Mouse (Mus musculus): ENCODE data around the gene Otx2. TPM values are rescaled to one million over a fixed set of nuclear protein-coding genes. Genes with fewer than 3 reads are reported as not detected.

Gene Otx2
- polyA plus RNA-seq, 1 experiment from 2014 or later = not detected

DNA sequence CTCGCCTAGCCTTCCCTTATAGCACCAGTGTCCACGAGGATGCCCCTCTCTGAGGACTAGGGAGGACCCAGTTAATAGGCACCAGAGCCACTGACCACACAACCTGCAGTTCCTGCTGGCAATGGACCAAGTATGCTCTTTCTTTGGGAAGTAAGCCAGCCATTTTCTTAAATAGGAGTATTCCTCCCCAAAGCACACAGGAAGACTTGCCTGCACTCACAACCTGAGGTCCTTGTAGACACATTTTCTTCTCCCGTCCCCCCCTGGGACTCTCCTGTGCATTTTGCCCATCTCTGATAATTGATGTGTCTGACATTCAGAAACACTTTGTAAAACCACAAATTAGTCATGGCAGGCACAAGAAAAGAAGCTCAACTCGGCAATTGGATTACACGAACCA lies 57.3 kb downstream of the Otx2 start:
- 65% methylated on average over 5 of the region's 5 CpGs for WGBS
- no peak overlapping the region for H3K27ac ChIP-seq
- no peaks in the 10 kb centered on the region for H3K4me1 ChIP-seq (replicated peaks)
- no peak overlapping the region for H3K9ac ChIP-seq (replicated peaks)
- H3K4me2 ChIP-seq = no peak overlapping the region
- H3K36me3 ChIP-seq = no peaks in the 10 kb centered on the region
- H3K27me3 ChIP-seq = no peaks in the 10 kb centered on the region
- H3K4me3 ChIP-seq (replicated peaks) = no peak overlapping the region
- ATAC-seq (ENCODE audit: insufficient number of reproducible peaks, insufficient read depth, low FRiP score, low TSS enrichment, low read depth) = no peak
- H3K9me3 ChIP-seq = no peaks in the 10 kb centered on the region

DNA sequence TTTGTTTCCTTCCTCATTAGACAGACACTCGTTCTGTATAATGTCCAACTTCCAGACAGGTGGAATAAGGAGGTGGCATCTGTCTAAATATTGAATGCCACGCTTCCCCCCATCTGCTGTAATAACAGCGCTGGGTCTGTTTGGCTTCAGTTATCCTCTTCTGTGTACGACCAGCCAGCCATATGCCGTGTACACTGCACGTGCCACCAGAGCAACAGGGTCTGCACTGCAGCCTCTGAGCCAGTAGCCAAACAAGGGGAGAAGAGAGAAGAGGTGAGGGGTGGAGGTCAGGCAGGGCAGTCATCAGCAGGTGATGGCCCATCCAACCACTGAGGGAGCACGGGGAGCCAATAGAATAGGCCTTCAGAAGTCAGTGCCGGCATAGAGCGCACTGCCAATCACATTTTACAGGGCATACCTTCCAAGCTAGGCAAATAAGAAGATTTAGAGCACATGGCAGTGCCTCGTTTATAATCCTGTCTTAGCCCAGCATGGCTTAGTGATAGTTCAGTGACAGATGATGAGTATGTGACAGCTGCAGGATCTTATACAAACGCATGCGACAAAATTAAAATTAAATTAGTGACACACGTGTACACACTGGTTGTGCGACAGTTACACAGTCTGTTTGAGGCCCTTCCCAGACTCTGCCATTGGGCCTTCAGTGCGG lies 64.8 kb downstream of the Otx2 start:
- ATAC-seq (ENCODE audit: insufficient number of reproducible peaks, insufficient read depth, low FRiP score, low TSS enrichment, low read depth) = no peak

More for the DNA sequence above, 64.8 kb downstream of the Otx2 start:
- no peaks in the 10 kb centered on the region for H3K4me1 ChIP-seq (replicated peaks)
- no peak overlapping the region for H3K4me2 ChIP-seq
- no peak overlapping the region for H3K27ac ChIP-seq
- no peaks in the 10 kb centered on the region for H3K9me3 ChIP-seq
- no peak overlapping the region for H3K4me3 ChIP-seq (replicated peaks)
- no peaks in the 10 kb centered on the region for H3K36me3 ChIP-seq
- no peaks in the 10 kb centered on the region for H3K27me3 ChIP-seq
- H3K9ac ChIP-seq (replicated peaks) = no peak overlapping the region
- WGBS = 77% methylated on average over 14 of the region's 15 CpGs

Other genes with a start within 250 kb of the Otx2 start
- gene Tmem260, start 227.7 kb downstream of the Otx2 start, polyA plus RNA-seq (2016; fragmentation: Nextera tagmentation; extraction: Ambion mirVana) = 30.5 and 32.8 TPM in 2 replicates